Mouse (Mus musculus): ENCODE data around the gene Ubr1.
"Not testable (repeated sequence)": the region's sequence is repeated elsewhere in the genome, so short reads cannot be mapped to it uniquely, and the experiment has no call there.

Gene Ubr1

DNA sequence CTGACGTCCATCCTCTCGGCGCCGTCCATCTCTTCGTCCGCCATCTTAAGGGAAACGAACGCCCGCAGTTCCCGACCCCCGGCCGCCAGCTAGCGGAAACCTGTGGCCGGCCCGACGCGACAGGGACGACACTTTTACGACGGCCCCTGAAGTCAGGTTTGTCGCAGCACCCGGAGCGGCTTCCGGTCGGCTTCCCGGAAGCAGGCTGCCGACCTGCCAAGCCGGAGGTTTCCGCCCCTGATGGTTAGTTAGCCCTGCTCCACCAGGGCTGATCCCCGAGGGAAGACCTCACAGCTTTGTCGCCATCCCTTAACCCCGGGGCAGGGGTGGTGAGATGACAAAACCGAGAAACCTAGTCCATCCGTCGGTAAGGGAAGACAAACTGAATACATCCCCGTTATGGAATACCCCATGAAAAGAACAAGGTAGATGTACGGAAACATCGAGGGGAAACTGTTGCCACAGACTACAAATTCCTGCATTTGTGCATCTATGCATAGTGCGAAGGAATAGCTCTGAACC is at the start of gene Ubr1:
TSS of gene Ubr1 (minus strand) at position 157 of the 522 bp plus-strand sequence.
- no peak for DNase-seq (ENCODE audit: low read depth)

DNA sequence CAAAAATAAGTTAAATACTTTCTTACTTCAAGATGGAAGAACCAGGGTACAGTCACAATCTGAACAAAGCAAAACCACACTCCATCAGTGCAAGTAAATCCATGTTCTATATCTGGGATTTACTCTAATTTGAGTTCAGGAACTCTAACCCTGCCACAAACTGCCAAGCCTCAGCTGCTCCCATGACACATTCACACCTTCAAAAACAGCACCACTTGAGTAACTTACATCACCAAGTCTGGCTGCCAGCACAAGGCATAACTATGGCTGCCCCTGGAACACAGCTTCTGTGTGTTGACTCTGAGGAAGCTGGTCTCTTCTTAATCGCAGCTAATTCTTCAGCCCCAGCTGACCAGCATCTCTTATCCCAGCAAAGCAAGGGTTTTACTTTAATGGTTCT is 46.6 kb upstream of the Ubr1 start:
- DNase-seq (ENCODE audit: low read depth): no peak

DNA sequence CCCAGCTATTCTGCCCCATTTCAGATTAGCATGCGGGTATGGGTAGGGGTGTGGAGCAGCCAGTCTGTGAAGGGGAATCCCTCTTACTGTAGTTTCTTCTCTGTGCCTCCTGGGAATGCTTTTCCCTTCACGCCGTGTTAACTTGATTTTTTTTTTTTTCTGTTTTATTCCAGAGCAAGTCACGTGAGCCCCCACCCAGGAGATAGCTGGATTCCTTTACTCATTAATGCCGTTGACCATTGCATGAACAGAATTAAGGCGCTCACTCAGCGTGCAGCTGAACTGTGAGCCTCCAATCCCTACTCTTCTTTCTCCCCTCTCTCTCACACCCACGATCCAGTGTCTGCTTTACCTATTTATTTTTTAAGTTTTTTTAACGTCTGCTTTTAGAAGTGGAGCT is 45.7 kb upstream of the Ubr1 start:
- no peak for DNase-seq (ENCODE audit: low read depth)

DNA sequence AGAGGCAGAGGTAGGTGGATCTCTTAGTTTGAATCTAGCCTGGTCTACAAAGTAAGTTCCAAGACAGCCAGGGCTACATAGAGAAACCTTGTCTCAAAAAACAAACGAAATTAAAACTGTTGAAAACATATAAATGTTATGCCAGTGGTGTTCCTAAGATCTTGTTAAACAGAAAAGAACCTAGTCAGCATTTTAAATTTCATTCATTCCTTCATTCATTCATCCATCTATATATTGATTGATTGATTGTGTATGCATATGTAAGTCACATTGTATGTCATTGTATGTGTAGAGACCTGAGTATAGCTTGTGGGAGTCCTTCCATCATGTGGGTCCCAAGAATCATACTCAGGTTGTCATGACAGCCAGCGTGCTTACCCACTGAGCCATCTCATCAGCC is 45.0 kb upstream of the Ubr1 start:
- no peak for DNase-seq (ENCODE audit: low read depth)

DNA sequence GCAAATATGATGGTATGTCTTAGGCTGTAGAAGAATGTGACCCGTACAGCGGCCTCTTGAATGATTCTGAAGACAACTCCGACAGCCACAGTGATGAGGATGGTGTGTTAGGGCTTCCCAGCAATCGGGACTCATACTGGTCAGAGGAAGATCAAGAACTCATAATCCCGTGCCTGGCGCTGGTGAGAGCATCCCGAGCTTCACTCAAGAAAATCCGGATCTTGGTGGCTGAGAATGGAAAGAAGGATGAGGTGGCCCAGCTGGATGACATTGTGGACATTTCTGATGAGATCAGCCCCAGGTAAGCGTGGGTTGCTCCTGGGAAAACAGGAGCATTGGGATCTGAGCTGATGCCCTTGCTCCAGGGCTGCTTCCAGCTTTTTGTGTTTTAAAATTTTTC is 42.2 kb upstream of the Ubr1 start:
- no peak for DNase-seq (ENCODE audit: low read depth)

DNA sequence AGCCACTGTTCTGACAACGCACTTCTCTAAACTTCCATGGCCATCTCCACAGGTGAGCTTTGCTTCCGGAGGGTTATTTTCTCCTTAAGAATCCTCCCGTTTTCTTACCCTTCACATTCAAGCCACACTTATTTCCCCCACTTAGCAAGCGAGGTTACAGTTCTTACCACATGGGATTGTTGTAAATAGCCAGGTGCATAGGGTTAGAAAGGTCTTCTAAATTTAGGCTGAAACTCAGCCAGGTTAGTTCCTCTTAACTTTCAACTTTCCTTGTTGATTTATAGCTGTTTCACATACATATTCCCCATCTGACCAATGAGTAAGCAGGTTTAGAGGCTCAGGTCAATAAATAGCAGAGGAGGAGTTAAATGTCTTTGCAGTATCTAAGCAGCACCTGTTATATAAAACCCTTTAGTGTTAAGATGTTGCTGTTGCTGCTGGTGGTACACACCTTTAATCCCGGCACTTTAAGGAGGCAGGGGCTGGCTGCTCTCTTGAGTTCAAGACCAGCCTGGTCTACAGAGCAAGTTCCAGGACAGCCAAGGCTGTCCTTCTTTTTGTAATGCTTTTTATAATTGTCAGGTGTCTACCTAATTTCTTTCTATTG is 38.7 kb upstream of the Ubr1 start:
- no peak for DNase-seq (ENCODE audit: low read depth)

- no peak for DNase-seq (ENCODE audit: low read depth)
These were observed 38.1 kb upstream of the Ubr1 start for GRCm38 (mm10) chr2:121008664-121009007.

DNA sequence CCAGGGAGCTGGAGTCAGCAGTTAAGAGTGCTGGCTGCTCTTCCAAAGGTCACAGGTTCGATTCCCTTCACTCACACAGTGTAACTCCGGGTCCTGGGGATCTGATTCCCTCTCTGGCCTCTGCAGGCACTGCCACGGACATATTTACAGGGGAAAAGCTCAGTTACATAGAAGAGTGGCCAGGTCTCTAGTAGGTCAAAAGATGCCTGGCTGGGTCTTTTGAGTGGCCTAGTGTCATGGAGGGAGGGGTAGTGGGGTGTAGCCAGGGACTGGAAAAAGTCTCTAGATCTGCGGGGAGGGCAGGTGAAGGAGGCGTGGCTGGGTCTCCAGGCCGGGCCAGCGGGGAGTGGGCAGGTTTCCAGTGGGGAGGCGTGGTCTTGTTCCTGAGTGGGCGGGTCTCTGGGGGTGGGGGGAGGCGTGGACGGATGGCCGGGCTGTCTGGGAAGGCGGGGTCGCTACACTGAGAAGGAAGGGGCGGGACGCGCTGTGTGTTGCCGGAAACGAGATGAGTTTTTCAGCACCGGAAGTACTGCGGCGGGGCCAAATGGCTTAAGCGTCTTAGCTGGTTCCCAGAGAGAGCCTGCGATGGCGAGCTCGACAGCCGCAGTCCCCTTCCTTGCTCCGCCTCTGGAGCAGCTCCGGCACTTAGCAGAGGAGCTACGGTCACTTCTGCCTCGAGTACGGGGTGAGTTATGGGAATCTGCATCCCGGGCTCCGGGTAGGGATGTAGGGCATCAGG is 37.6 kb upstream of the Ubr1 start, which contains the start of gene Ccndbp1:
TSS of gene Ccndbp1 (plus strand) at position 479 of the 739 bp plus-strand sequence.
- DNase-seq (ENCODE audit: low read depth): peak; percentile 75

DNA sequence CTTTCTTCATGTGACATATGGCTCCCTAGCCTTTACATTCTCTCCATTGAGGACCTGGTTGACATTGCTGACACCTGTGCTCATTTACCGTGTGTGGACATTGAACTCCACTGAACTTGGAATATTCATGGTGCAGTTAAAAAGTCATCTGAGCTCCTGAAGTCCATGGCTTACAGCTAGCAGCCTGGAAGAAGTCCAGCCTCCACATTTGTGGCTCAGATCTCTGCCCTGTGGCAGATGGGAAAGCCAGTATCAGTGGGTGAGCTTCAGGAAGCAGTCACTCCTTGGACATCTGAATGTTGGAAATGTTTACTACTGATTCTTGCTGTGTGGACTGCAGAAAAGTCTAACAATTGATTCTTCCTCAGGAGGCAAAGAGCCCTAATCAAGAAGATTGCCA is 36.5 kb upstream of the Ubr1 start:
- no peak for DNase-seq (ENCODE audit: low read depth)

GRCm38 (mm10) chr2:121004018-121004811 is 33.7 kb upstream of the Ubr1 start:
- no peak for DNase-seq (ENCODE audit: low read depth)

- DNase-seq (ENCODE audit: low read depth): no peak
These were observed 33.1 kb upstream of the Ubr1 start for GRCm38 (mm10) chr2:121003586-121003985.

DNA sequence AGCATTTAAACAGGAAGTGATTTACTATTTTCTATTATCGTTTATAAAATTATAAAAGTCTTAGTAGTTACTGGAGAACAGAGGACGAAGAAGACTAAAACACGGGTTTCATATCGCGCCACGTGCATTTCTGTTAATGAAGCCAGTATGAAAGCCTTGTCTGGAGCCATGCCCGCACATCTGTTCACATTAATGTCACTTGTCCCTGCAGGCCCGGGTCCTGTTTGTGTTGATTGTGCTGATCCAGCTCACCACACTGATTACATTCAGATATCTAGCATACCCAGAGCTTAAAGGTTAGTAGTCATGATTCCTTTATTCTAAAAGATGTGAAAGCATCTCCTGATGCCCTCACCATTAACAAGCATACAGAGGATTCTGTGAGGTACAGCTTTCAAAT is 28.3 kb upstream of the Ubr1 start:
- no peak for DNase-seq (ENCODE audit: low read depth)

GRCm38 (mm10) chr2:120996607-120997006 is 26.1 kb upstream of the Ubr1 start:
- DNase-seq (ENCODE audit: low read depth): not testable (repeated sequence)

- no peak for DNase-seq (ENCODE audit: low read depth)
These were observed 20.7 kb upstream of the Ubr1 start for GRCm38 (mm10) chr2:120991196-120991595.

DNA sequence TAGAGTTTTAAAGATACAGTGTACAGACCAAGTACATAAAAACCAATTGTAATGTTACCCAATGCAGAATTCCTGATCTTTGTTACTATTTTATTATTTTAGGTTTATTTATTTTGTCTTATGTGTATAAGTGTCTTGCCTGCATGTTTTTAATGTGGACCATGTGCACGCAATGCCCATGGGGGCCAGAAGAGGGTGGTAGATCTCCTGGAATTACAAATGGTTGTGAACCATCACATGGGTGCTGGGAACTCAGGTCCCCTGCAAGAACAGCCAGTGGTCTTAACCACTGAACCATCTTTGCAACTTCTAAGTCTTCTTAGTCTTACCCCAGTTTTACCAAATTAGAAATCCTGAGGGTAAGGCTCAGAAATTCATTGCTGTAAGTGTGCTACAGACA is 14.7 kb upstream of the Ubr1 start:
- DNase-seq (ENCODE audit: low read depth): no peak

DNA sequence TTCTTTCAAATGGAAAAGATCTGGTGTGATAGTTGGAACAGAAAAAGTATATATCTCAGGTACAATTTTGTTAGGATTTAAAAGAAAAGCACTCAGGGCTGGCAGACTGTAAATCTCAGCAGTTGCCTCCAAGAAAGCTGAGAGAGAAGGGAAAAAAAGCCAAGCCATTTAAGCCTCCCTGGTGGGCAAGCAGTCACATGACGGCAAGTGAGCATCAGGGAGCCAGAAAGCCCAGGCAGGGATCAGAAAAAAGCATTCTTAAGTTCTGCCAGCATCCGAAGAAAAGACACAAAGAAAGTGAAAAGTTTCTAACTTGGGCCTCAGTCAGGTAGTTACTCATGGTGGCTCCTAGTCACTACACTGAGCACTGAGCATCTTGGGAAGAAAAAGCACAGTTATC is 13.1 kb upstream of the Ubr1 start:
- no peak for DNase-seq (ENCODE audit: low read depth)

DNA sequence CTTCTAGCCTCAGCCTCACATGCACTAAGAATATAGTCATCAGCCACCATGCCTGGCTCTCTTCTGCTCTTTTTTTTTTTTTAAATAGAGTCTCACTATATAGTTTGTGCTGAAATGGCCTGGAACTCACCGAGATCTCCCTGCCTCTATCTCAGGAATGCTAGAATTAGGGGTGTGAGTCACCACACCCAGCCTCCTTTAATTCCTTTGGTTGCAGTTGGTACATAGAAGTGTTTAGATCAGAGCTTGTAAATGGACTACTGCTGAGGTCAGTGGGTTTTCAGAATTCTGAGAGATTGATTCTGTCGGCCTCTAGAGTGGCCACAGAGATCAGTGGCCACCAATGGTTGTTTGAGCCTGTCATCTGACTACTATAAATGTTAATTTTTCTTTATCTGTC is 10.3 kb upstream of the Ubr1 start:
- DNase-seq (ENCODE audit: low read depth): no peak

DNA sequence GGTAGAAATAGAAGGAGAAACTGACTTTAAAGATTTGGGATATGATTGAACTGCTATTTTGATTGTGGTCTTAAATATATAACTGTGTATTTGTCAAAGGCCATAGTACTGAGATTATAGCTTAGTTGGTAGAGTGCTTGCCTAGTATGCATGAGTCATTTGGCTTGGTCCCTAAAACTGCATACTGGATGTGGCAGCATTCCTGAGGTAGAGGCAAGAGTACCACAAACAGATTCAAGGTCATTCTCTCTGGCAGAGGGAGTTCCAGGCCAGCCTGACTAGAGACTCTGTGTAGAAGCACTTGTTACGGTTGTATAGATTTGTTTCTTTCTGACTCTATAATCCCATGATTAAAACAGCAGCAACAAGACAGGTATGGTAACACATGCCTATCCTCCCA is 9.3 kb upstream of the Ubr1 start:
- no peak for DNase-seq (ENCODE audit: low read depth)

DNA sequence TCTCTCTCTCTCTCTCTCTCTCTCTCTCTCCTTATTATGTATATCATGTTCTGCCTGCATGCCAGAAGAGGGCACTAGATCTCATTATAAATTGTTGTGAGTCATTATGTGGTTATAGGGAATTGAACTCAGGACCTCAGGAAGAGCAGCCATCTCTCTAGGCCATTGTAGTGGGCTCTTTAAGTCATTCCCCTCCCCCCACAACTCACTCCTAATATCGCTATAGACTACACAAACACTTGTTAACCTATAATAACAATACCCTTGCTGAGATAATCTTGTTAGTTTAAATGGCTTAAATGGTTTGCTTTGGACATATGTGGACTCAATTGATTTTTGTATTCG is 8.2 kb upstream of the Ubr1 start:
- no peak for DNase-seq (ENCODE audit: low read depth)

- DNase-seq (ENCODE audit: low read depth): no peak
These were observed 7.6 kb upstream of the Ubr1 start for GRCm38 (mm10) chr2:120977926-120978692.

- DNase-seq (ENCODE audit: low read depth): no peak
These were observed 6.7 kb upstream of the Ubr1 start, which contains the start of gene Tmem62 for GRCm38 (mm10) chr2:120976990-120977925. Gene Tmem62, plus strand, starts transcription at chr2:120977017.
